Comparison of ENCODE assay signal across 13 mouse cellular contexts in genomic region chr1:19211546-19212154, GRCm38 (mm10). TPM values are rescaled to one million over a fixed set of nuclear protein-coding genes. Genes with fewer than 3 reads are reported as not detected.
DNase-seq lines count a peak whose midpoint lies in the region; ATAC-seq and TF ChIP-seq lines count a peak whose summit lies in the region.
"Had no signal": no experiment of that assay in that cellular context is flagged by ENCODE, and none has a peak within 500 bp of the region (broad histone marks: within the 10 kb centered on the region; RNA-seq: fewer than 3 reads in every experiment).

No protein-coding gene starts in this region.

- intact Hi-C loops in left cerebral cortex, postnatal 25 days (cut with DNase I) = no loop called here

- H3K27ac ChIP-seq in embryonic facial prominence, embryonic 13.5 days = peak overlapping the region; percentile 94
- peak overlapping the region; percentile 87 for H3K27ac ChIP-seq in kidney, postnatal 0 days
- H3K27ac ChIP-seq in midbrain, postnatal 0 days (ENCODE audit: low read depth, low read length) = peak overlapping the region; percentile 48
- no peak overlapping the region for H3K27ac ChIP-seq in layer of hippocampus, adult 2 months
- H3K27ac ChIP-seq: lung, embryonic 15.5 days had no signal

- peaks cover 76% of the 10 kb centered on the region for H3K27me3 ChIP-seq in embryonic facial prominence, embryonic 13.5 days
- peaks cover 60% of the 10 kb centered on the region for H3K27me3 ChIP-seq in kidney, postnatal 0 days (ENCODE audit: insufficient read depth, low read length)
- peaks cover 70% of the 10 kb centered on the region for H3K27me3 ChIP-seq in midbrain, postnatal 0 days (ENCODE audit: insufficient read depth, low read length)
- H3K27me3 ChIP-seq: CH12.LX had no signal

- no peaks in the 10 kb centered on the region for H3K4me1 ChIP-seq in embryonic facial prominence, embryonic 13.5 days
- no peaks in the 10 kb centered on the region for H3K4me1 ChIP-seq in kidney, postnatal 0 days (replicated peaks; ENCODE audit: insufficient read depth, low read length)
- H3K4me1 ChIP-seq in midbrain, postnatal 0 days (ENCODE audit: insufficient read depth, low read length) = no peaks in the 10 kb centered on the region

- no peak for ATAC-seq in embryonic facial prominence, embryonic 13.5 days (ENCODE audit: insufficient number of reproducible peaks, insufficient read depth, low FRiP score, low TSS enrichment, low read depth)
- ATAC-seq in kidney, postnatal 0 days (replicated peaks; ENCODE audit: low FRiP score, low read depth) = peak; percentile 62; the same call in 1 of the 2 replicates
- ATAC-seq in midbrain, postnatal 0 days (ENCODE audit: low FRiP score) = no peak
- ATAC-seq in megakaryocyte progenitor cell, adult 5-6 weeks (replicated peaks; ENCODE audit: poor library complexity) = no peak
- ATAC-seq: intestine, postnatal 0 days had no signal

- no peak for TF ChIP-seq POLR2A in brain, embryonic 14.5 days (IDR thresholded peaks at IDR 0.05; ENCODE audit: borderline replicate concordance, extremely low read depth, insufficient read depth, insufficient read length, poor library complexity, severe bottlenecking)

- no peaks in the 10 kb centered on the region for H3K9me3 ChIP-seq in embryonic facial prominence, embryonic 13.5 days
- H3K9me3 ChIP-seq in kidney, postnatal 0 days (replicated peaks; ENCODE audit: low read length) = no peaks in the 10 kb centered on the region
- no peaks in the 10 kb centered on the region for H3K9me3 ChIP-seq in midbrain, postnatal 0 days (ENCODE audit: low read length)
- H3K9me3 ChIP-seq: lung, embryonic 15.5 days had no signal

- peak overlapping the region; percentile 57 for H3K4me2 ChIP-seq in embryonic facial prominence, embryonic 13.5 days
- H3K4me2 ChIP-seq in kidney, postnatal 0 days (ENCODE audit: low read length) = peak overlapping the region; percentile 52
- peak overlapping the region; percentile 33; the same call in 1 of the 2 replicates for H3K4me2 ChIP-seq in midbrain, postnatal 0 days (ENCODE audit: low read depth, low read length, poor library complexity, severe bottlenecking)
- H3K4me2 ChIP-seq: lung, embryonic 15.5 days had no signal

- H3K36me3 ChIP-seq in embryonic facial prominence, embryonic 13.5 days = no peaks in the 10 kb centered on the region
- no peaks in the 10 kb centered on the region for H3K36me3 ChIP-seq in kidney, postnatal 0 days (ENCODE audit: insufficient read depth, low read length)
- no peaks in the 10 kb centered on the region for H3K36me3 ChIP-seq in midbrain, postnatal 0 days (ENCODE audit: insufficient read depth, low read length)
- H3K36me3 ChIP-seq: lung, embryonic 15.5 days had no signal

- peak overlapping the region; percentile 87 for H3K9ac ChIP-seq in embryonic facial prominence, embryonic 13.5 days
- H3K9ac ChIP-seq in kidney, postnatal 0 days (ENCODE audit: low read depth, low read length) = no peak overlapping the region
- peak overlapping the region; percentile 64 for H3K9ac ChIP-seq in midbrain, postnatal 0 days (replicated peaks; ENCODE audit: low read length, poor library complexity, severe bottlenecking)
- H3K9ac ChIP-seq: lung, embryonic 15.5 days had no signal

- peak overlapping the region; percentile 53 for H3K4me3 ChIP-seq in embryonic facial prominence, embryonic 13.5 days
- peak overlapping the region; percentile 44 for H3K4me3 ChIP-seq in kidney, postnatal 0 days (replicated peaks; ENCODE audit: low read depth, low read length)
- H3K4me3 ChIP-seq in midbrain, postnatal 0 days (ENCODE audit: low read depth, low read length) = peak overlapping the region; percentile 37
- no peak overlapping the region for H3K4me3 ChIP-seq in layer of hippocampus, adult 2 months
- H3K4me3 ChIP-seq: lung, embryonic 15.5 days; myocyte had no signal

- TF ChIP-seq CTCF in brain, embryonic 14.5 days (IDR thresholded peaks at IDR 0.05; ENCODE audit: borderline replicate concordance, extremely low read depth, insufficient read depth, insufficient read length) = no peak
- TF ChIP-seq CTCF in kidney, postnatal 0 days (IDR thresholded peaks at IDR 0.05; ENCODE audit: low read depth) = no peak
- no peak for TF ChIP-seq CTCF in midbrain, postnatal 0 days (IDR thresholded peaks at IDR 0.05)
- no peak for TF ChIP-seq CTCF in layer of hippocampus, adult 2 months (conservative IDR thresholded peaks at IDR 0.05)

- WGBS in embryonic facial prominence, embryonic 13.5 days = 3% methylated on average over 15 of the region's 15 CpGs
- WGBS in kidney, postnatal 0 days = under 1% methylated on average over 15 of the region's 15 CpGs
- WGBS in midbrain, postnatal 0 days = 1% methylated on average over 15 of the region's 15 CpGs

- peak; percentile 55 for DNase-seq in brain, embryonic 14.5 days (ENCODE audit: low read depth)
- no peak for DNase-seq in kidney, postnatal 0 days (ENCODE audit: low spot score)
- DNase-seq in midbrain, postnatal 0 days (ENCODE audit: low spot score) = no peak
- no peak for DNase-seq in layer of hippocampus, adult 2 months (ENCODE audit: low spot score in 2 of 2)
- DNase-seq in left cerebral cortex, postnatal 25 days (ENCODE audit: low spot score in 2 of 2) = no peak
- DNase-seq: right cerebral cortex, postnatal 4 days had no signal

RNA-seq across cellular contexts. Expression of gene Tfap2b, which starts 2.9 kb away (rescaled TPM):
- polyA plus RNA-seq in brain, embryonic 14.5 days (2012; rRNA removed) = 71.9 and 125 TPM in 2 replicates
- 93.6 and 106 TPM in 2 replicates for polyA plus RNA-seq in embryonic facial prominence, embryonic 13.5 days (2015; fragmentation: Nextera tagmentation; extraction: Ambion mirVana)
- 61.5 and 62.3 TPM in 2 replicates for polyA plus RNA-seq in kidney, postnatal 0 days (2015; fragmentation: Nextera tagmentation; extraction: Ambion mirVana)
- total RNA-seq in midbrain, postnatal 0 days (2014; rRNA removed) = 86.4 and 104 TPM in 2 replicates
- polyA plus RNA-seq in midbrain, postnatal 0 days (2015; fragmentation: Nextera tagmentation; extraction: Ambion mirVana) = 172 and 180 TPM in 2 replicates
- total RNA-seq in layer of hippocampus, adult 2 months (2021) = under 1 TPM; 0.20 to 0.41 TPM
- total RNA-seq in megakaryocyte progenitor cell, adult 5-6 weeks (2015) = not detected in 2 replicates
- not detected in 2 replicates for total RNA-seq in megakaryocyte progenitor cell, adult 5-6 weeks (2017)
- 1 to 10 TPM in 1 of 2 experiments, under 1 TPM in 1; 0.78 to 1.0 TPM for total RNA-seq in left cerebral cortex, postnatal 25 days (2021)
- total RNA-seq: CH12.LX had no signal
- polyA plus RNA-seq: intestine, postnatal 0 days; myocyte; testis, adult 2 months had no signal

Comparison
In these comparisons a context has a peak if more than half of its experiments do, and no peak if none do; other contexts are left out.
1. RNA of gene Tfap2b, which starts 2.9 kb away (total RNA-seq): 86.4 to 104 TPM in midbrain, postnatal 0 days; 0.78 to 1.0 TPM in left cerebral cortex, postnatal 25 days, 0.20 to 0.41 TPM in layer of hippocampus, adult 2 months and not detected in megakaryocyte progenitor cell, adult 5-6 weeks; every median in the first group is over 10 times any median in the second.
2. Peak in every context shown above with its lines, with median percentiles within 50 percentile points of each other: H3K4me2 ChIP-seq.